Mouse (Mus musculus): ENCODE results near the gene Gm3250.
"Not testable (repeated sequence)": the region's sequence is repeated elsewhere in the genome, so short reads cannot be mapped to it uniquely, and the experiment has no call there.

Gene Gm3250

DNA sequence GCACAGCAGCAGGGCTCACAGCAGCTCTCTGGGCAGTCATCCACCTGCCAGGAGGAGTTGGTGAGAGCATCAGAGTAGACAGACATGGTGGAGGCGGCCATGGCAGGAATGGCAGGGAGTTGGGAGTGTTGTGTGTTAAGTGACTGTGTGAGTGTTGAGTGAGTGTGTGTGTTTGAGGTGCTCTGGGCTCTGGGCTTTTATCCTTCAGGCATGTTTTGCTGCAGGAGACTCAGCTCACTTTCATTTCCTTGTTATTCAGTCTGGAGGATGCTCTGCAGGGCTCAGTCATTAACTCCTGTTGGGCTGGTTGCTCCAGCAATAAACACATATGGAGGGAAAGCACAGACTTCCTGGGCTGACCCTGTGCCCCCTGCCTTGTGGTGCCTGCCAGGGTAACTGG is at the start of gene Gm3250:
TSS of gene Gm3250 (minus strand) at position 101 of the 400 bp plus-strand sequence.
- in situ Hi-C loops (cut with MboI, MseI): not testable (repeated sequence)

GRCm38 (mm10) chr10:77826951-77827350 is 44.6 kb upstream of the Gm3250 start, which contains the start of gene Krtap10-4:
TSS of gene Krtap10-4 (minus strand) at chr10:77827095.
- in situ Hi-C loops (cut with MboI, MseI): loop anchor here in 1 of 2 experiments (25.0 kb wide), 1 partner anchor 1085 kb away; the partner anchor contains the start of gene Olfr1354

- in situ Hi-C loops (cut with MboI, MseI): no loop called here
Observed at GRCm38 (mm10) chr10:77819203-77819602, 36.9 kb upstream of the Gm3250 start.

DNA sequence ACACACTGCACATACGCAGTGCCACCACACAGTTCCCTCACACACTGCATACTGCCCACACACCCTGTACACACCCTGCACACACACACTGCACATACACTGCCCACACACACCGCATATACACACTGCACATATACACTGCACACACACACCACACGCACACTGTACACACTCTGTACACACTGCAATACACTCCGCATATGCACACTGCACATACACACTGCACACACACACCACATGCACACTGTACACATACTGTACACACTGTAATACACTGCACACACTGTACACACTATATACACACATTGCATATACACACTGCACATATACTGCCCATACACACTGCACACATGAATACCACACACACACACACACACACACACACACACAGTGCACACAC is 36.2 kb upstream of the Gm3250 start:
- in situ Hi-C loops (cut with MboI, MseI): no loop called here

DNA sequence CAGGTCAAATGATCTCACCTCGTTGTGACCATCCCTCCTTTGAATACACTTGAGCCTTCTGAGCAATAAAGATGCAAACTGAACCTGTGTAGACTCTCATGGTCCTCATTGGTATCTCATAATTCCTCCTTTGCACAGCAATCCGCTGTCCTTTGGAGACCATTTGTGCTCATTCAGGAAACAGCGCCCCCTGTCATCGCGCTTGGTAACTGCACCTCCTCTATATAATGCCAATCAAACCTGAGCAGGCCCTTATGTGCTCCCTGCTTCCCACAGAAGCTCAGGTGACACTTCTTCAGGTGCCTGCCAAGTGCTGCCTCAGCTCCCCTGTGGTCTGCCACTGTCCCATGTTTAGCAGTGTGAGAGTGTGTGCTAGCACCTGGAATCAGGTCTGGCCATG is 33.2 kb upstream of the Gm3250 start:
- in situ Hi-C loops (cut with MboI, MseI): no loop called here

- in situ Hi-C loops (cut with MboI, MseI): no loop called here
Observed at GRCm38 (mm10) chr10:77814382-77814781, 32.0 kb upstream of the Gm3250 start, which contains the start of gene Gm2696. TSS of gene Gm2696 (plus strand) at chr10:77814682.

GRCm38 (mm10) chr10:77811743-77812142 is 29.4 kb upstream of the Gm3250 start, which contains the start of gene Gm9507:
TSS of gene Gm9507 (minus strand) at chr10:77811843.
- in situ Hi-C loops (cut with MboI, MseI): no loop called here

- in situ Hi-C loops (cut with MboI, MseI): no loop called here
Observed at GRCm38 (mm10) chr10:77804095-77804494, 21.8 kb upstream of the Gm3250 start.

DNA sequence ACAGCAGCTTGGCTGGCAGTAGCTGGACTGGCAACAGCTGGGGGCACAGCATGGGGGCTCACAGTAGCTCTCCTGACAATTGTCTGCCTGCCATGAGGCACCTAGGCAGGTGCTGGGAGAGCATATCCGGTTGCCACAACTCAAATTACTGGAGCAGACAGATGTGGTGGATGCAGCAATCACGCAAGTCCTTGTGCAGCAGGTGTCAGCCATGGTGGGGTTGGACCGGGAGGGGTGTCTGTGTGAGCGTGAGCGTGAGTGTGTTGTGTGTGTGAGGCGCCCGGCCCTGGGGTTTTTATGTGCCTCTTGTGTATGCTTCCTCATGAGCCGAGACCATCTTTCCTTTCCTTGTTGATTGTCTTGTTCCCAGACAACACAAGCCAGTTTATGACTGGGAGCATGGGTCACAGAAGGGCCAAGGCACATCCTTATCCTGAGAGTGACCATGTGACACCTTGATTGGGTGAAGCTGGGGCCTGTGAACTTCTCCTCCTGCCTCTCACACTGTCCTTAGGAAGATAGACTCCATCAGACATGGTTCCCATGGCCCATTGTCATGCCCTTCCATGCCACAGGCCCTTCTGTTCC is 16.7 kb upstream of the Gm3250 start, which contains the start of gene Gm19668:
TSS of gene Gm19668 (minus strand) at position 213 of the 588 bp plus-strand sequence.
- in situ Hi-C loops (cut with MboI, MseI): no loop called here

DNA sequence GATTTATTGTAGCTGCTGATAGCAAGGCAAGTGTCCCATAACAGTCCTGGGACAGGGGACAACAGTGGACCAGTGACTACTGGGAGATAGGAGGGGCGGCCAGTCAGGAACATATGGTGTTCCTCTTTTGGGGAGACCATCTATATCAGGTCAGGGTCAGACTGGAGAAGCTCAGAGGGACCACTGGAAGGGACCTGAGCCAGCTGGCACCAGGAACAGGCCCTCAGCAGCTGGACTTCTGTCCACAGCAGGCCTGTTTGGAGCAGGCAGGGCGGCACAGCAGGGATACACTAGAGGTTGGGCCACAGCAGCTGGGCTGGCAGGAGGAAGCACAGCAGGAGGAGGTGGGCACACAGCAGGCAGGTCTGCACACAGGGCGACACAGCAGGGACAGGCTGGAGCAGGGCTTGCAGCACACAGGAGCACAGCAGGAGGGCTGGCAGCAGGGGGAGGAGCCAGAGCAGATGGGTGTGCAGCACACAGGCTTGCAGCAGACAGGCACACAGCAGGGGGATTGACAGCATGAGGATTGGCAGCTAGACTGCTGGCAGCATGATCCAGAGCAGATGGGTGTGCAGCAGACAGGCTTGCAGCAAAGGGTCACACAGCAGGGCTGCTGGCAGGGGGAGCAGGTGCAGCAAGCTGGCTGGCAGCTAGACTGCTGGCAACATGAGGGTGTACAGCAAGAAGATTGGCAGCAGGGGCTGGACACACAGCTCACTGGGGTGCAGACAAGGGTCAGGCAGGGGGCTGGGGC is 16.0 kb upstream of the Gm3250 start:
- in situ Hi-C loops (cut with MboI, MseI): not testable (repeated sequence)

GRCm38 (mm10) chr10:77797677-77798076 is 15.3 kb upstream of the Gm3250 start:
- in situ Hi-C loops (cut with MboI, MseI): no loop called here

DNA sequence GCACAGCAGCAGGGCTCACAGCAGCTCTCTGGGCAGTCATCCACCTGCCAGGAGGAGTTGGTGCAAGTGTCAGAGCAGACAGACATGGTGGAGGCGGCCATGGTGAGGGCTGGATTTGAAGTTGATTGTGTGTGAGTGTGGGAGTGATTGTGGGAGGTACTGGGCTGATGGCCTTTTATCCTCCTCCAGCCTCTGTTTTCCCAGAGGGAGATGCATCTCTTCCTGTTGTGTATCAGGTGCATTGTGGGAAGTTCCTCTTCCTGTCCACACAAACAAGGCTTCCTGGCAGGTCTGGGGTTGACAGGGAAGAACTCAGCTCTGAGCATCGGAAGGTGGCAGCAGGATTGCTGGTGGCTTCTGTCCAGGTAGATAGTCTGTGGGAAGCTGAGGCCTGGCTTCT is 12.6 kb upstream of the Gm3250 start, which contains the start of gene Gm9639:
TSS of gene Gm9639 (minus strand) at position 101 of the 400 bp plus-strand sequence.
- in situ Hi-C loops (cut with MboI, MseI): no loop called here

DNA sequence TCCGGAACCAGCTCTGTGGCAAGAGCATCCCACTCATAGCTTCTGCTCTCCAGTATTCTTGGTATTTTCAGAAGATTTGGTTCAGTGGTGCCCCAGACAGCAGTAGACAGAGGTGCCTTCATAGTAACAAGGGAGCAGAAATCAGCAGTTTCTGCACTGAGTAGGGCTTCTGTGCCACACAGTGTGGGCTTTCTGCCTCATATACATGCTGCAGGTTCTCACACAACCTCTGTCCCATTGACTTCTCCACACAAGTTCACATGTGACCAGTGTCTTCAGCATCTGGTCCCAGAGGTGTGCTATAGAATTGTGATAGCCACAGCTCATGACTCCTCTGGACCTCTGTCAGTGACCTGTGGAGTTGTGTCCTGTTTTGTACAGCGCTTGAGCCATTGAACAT is 6.3 kb upstream of the Gm3250 start:
- in situ Hi-C loops (cut with MboI, MseI): no loop called here

DNA sequence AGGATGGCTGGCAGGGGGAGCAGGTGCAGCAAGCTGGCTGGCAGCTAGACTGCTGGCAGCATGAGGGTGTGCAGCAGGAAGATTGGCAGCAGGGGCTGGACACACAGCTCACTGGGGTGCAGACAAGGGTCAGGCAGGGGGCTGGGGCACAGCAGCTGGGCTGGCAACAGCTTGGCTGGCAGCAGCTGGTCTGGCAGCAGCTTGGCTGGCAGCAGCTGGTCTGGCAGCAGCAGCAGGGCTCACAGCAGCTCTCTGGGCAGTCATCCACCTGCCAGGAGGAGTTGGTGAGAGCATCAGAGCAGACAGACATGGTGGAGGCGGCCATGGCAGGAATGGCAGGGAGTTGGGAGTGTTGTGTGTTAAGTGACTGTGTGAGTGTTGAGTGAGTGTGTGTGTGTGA is 5.5 kb upstream of the Gm3250 start, which contains the start of gene Gm7137:
TSS of gene Gm7137 (minus strand) at position 325 of the 400 bp plus-strand sequence.
- in situ Hi-C loops (cut with MboI, MseI): not testable (repeated sequence)

DNA sequence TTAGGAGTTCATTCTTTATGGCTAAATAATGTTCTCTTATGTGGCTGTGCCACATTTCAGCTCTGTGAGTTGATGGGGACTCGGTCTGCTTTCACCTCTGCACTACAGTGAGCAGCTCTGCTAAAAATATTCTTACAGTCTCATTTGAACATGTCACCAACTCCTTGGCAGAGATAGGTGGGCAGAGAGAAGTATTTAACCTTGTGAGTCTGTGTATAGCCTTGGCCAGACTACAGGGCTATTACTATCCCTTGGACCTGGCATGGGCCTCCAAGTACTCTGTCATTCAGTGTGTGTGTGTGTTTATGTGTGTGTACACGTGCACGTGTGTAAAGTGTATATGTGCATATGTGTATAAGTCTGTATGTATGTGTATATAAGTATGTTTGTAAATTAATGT is 1.1 kb upstream of the Gm3250 start:
- in situ Hi-C loops (cut with MboI, MseI): not testable (repeated sequence)

DNA sequence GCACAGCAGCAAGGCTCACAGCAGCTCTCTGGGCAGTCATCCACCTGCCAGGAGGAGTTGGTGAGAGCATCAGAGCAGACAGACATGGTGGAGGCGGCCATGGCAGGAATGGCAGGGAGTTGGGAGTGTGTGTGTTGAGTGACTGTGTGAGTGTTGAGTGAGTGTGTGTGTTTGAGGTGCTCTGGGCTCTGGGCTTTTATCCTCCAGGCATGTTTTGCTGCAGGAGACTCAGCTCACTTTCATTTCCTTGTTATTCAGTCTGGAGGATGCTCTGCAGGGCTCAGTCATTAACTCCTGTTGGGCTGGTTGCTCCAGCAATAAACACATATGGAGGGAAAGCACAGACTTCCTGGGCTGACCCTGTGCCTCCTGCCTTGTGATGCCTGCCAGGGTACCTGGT is 5.5 kb downstream of the Gm3250 start, which contains the start of gene Gm7138:
TSS of gene Gm7138 (minus strand) at position 101 of the 400 bp plus-strand sequence.
- in situ Hi-C loops (cut with MboI, MseI): not testable (repeated sequence)

- in situ Hi-C loops (cut with MboI, MseI): not testable (repeated sequence)
Observed at GRCm38 (mm10) chr10:77772142-77772541, 10.2 kb downstream of the Gm3250 start.

GRCm38 (mm10) chr10:77771225-77771624 is 11.1 kb downstream of the Gm3250 start, which contains the start of gene Gm3238:
TSS of gene Gm3238 (minus strand) at chr10:77771325.
- in situ Hi-C loops (cut with MboI, MseI): not testable (repeated sequence)

DNA sequence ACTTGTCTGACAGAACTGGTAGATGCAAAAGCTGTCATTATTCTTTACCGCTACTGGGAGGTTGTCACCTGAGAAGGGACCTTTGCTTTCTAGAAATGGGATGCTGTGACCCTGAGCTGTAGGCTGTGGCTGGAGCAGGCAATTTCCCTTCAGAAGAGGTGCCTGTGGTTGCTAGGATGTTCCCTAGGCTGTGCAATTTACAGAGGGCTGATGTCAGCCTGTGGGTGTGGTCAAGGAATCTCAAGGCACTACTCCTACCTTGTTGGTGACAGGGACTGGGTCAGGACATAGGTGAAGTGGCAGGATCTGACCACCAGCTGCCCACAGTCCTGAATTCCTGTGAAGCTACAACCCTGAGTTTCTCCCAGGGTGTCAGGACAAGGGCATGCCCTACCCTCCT is 12.6 kb downstream of the Gm3250 start:
- in situ Hi-C loops (cut with MboI, MseI): no loop called here

DNA sequence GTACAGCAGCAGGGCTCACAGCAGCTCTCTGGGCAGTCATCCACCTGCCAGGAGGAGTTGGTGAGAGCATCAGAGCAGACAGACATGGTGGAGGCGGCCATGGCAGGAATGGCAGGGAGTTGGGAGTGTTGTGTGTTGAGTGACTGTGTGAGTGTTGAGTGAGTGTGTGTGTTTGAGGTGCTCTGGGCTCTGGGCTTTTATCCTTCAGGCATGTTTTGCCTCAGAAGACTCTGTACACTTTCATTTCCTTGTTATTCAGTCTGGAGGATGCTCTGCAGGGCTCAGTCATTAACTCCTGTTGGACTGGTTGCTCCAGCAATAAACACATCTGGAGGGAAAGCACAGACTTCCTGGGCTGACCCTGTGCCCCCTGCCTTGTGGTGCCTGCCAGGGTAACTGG is 22.8 kb downstream of the Gm3250 start, which contains the start of gene Gm3233:
TSS of gene Gm3233 (minus strand) at position 101 of the 400 bp plus-strand sequence.
- in situ Hi-C loops (cut with MboI, MseI): not testable (repeated sequence)

DNA sequence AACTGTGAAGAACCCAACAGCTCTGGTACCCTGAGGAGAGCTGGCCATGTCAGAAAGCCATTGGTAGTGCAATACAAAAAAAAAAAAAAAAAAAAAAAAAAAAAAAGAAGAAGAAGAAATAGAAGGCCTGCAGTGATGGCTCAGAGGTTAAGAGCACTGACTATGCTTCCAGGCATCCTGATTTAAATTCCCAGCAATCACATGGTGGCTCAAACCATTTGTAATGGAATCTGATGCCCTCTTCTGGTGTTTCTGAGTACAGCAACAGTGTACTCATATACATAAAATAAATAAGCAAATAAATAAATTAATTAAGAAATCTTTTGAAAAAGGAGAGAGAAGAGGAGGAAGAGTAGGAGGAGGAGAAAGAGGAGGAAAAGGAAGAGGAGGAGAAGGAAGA is 28.9 kb downstream of the Gm3250 start:
- in situ Hi-C loops (cut with MboI, MseI): no loop called here

DNA sequence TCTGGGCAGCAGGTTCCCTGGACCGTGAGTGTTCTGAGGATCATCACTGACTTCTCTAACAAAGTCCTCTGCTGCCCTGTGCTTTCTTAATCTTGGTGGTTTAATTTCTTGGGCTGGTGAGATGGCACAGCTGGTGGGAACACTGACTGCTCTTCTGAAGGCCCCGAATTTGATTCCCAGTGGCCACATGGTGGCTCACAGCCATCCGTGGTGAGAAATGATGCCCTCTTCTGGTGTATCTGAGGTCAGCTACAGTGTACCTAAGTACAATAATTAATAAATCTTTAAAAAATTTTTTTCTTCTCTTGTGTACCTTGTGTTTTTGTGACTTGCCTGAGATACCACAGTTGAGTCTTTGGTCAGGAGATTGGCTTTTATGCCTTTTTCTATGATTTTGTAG is 30.0 kb downstream of the Gm3250 start:
- in situ Hi-C loops (cut with MboI, MseI): not testable (repeated sequence)

Measured in T-helper 17 cell (primary cell).